Mouse (Mus musculus) embryonic facial prominence, embryonic 11.5 days (tissue): ENCODE data around the gene Pus1. TPM values are rescaled to one million over a fixed set of nuclear protein-coding genes. Genes with fewer than 3 reads are reported as not detected.

Experiments
- ATAC-seq: fragments of 200-750 bp; cut with Nextera tagmentation; replicated peaks from 2 replicates; pipeline ENCODE4 v1.8.0; 2017; ENCODE audit warnings: low read depth; ENCODE audit not compliant: insufficient number of reproducible peaks, low FRiP score, low TSS enrichment
- DNase-seq: peaks from one replicate; pipeline ENCODE4 v3.0.0-alpha.2; 2015; ENCODE audit warnings: low spot score
- H3K27ac ChIP-seq: fragments of 300-500 bp; sonication (generic); replicated peaks from 2 replicates; pipeline ENCODE4 v1.5.1; 2014; ENCODE audit warnings: mild to moderate bottlenecking, low read depth, low read length, control low read depth
- H3K27me3 ChIP-seq: fragments of 300-500 bp; sonication (generic); 2 replicates; pipeline ENCODE4 v1.6.1; 2014; ENCODE audit warnings: mild to moderate bottlenecking, low read length, moderate library complexity, mixed read lengths; ENCODE audit not compliant: control insufficient read depth, insufficient read depth
- H3K36me3 ChIP-seq: fragments of 300-500 bp; sonication (generic); replicated peaks from 2 replicates; pipeline ENCODE4 v1.6.1; 2014; ENCODE audit warnings: low read depth, mild to moderate bottlenecking, low read length, moderate library complexity, mixed read lengths; ENCODE audit not compliant: control insufficient read depth, insufficient read depth
- H3K4me1 ChIP-seq: fragments of 300-500 bp; sonication (generic); 2 replicates; pipeline ENCODE4 v1.6.1; 2014; ENCODE audit warnings: low read length, mixed read lengths; ENCODE audit not compliant: control insufficient read depth, insufficient read depth
- H3K4me2 ChIP-seq: fragments of 300-500 bp; sonication (generic); 2 replicates; pipeline ENCODE4 v1.6.1; 2014; ENCODE audit warnings: low read depth, mild to moderate bottlenecking, control low read depth, low read length, moderate library complexity
- H3K4me3 ChIP-seq: fragments of 300-500 bp; sonication (generic); 2 replicates; pipeline ENCODE4 v1.5.1; 2014; ENCODE audit warnings: low read depth, low read length, control low read depth
- H3K9ac ChIP-seq: fragments of 300-500 bp; sonication (generic); replicated peaks from 2 replicates; pipeline ENCODE4 v1.6.1; 2014; ENCODE audit warnings: mild to moderate bottlenecking, control low read depth, low read length
- H3K9me3 ChIP-seq: fragments of 300-500 bp; sonication (generic); replicated peaks from 2 replicates; pipeline ENCODE4 v1.6.1; 2016; ENCODE audit warnings: mild to moderate bottlenecking, low read length, inconsistent platforms, mixed read lengths; ENCODE audit not compliant: control insufficient read depth
- WGBS: fragments of 180-500 bp; shearing (Covaris S2); extraction: QIAGEN DNeasy Blood & Tissue Kit; methylation state at CpG from one replicate; pipeline ENCODE4 v1.1.7; 2014; 5-methylcytosine and 5-hydroxymethylcytosine counted together
- polyA plus RNA-seq: library from polyadenylated mRNA; unstranded; fragments of >200 nt; fragmentation: Nextera tagmentation; extraction: Ambion mirVana; gene quantifications from 2 replicates; pipeline ENCODE4 v1.2.1, GENCODE M21; 2014

Pus1 gene
- polyA plus RNA-seq, 1 experiment from 2014 or later = 18.0 TPM

- Histone ChIP-seq H3K4me1 (no peaks in the 10 kb centered on the region), H3K4me3 (no peak overlapping the region), H3K4me2 (no peak overlapping the region), H3K9ac (no peak overlapping the region), H3K27me3 (no peaks in the 10 kb centered on the region), H3K36me3 (peaks cover 35% of the 10 kb centered on the region), H3K9me3 (no peaks in the 10 kb centered on the region), H3K27ac (no peak overlapping the region)
- WGBS = 94% methylated on average over 7 of the region's 7 CpGs
- ATAC-seq (no peak), DNase-seq (no peak)
Observed at GRCm38 (mm10) chr5:110794363-110794762, 13.9 kb upstream of the Pus1 start.

GRCm38 (mm10) chr5:110788684-110789083 lies 8.2 kb upstream of the Pus1 start:
- Histone ChIP-seq H3K36me3 (peaks cover 26% of the 10 kb centered on the region), H3K27ac (no peak overlapping the region), H3K4me3 (no peak overlapping the region), H3K4me1 (no peaks in the 10 kb centered on the region), H3K9ac (no peak overlapping the region), H3K9me3 (no peaks in the 10 kb centered on the region), H3K27me3 (no peaks in the 10 kb centered on the region), H3K4me2 (no peak overlapping the region)
- peak; percentile 71 for DNase-seq
- ATAC-seq = peak; percentile 49; the same call in 1 of the 2 replicates
- WGBS = 67% methylated on average over 5 of the region's 5 CpGs

DNA sequence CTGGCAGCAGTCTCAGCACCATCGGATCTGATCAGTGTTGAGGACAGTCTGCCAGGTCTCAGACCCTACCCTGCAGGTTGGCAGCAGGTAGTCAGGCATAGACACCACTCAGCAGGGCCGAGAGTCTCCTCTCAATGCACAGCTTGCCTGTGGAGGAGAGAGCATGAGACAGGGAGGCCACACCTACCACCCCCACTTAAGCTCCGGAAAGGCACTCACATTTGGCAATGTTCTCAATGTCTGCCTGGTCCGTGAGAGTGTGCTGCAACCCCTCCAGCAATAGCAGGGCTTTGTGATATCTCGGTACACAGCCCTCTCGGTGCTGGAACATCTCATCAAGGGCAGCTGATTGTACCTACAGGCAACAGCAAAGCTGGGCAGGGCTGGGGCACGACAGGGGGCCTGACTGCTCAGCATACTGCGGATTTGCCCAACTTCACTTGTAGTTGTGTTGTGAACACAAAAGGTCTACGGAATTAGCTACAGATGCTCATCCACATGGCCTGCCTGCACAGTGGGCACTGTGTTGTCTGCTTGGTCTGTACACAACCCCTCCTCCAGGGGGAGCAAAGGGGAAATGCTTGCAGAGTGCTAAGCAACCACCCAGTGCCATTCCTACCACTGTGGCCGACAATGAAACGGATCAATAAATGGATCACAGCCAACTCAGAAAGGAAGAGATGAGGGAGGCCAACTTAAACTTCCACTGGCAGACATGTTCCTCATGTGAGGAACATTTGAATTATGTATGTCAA lies 5.8 kb upstream of the Pus1 start:
- no peak overlapping the region for H3K4me2 ChIP-seq
- ATAC-seq = no peak
- H3K9me3 ChIP-seq = no peaks in the 10 kb centered on the region
- no peaks in the 10 kb centered on the region for H3K4me1 ChIP-seq
- peaks cover 15% of the 10 kb centered on the region for H3K36me3 ChIP-seq
- 83% methylated on average over 11 of the region's 11 CpGs for WGBS
- no peak for DNase-seq
- no peak overlapping the region for H3K27ac ChIP-seq
- H3K9ac ChIP-seq = no peak overlapping the region
- H3K4me3 ChIP-seq = no peak overlapping the region
- H3K27me3 ChIP-seq = no peaks in the 10 kb centered on the region

DNA sequence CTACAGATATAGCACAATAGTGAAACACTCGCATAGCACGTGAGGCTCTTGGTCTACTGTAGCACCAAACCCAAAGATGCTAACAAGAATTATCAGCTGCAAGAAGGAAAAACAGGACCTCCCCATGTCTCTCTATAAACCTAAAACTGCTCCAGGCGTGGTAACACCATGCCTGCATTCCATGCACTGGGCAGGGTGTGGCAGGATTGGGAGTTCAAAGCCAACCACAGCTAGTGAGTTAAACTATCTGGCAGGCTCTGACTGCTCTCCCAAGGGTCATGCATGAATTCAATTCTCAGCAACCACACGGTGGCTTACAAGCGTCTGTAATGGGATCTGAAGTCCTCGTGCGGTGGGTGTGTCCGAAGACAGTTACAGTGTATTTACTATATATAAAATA lies 2.7 kb upstream of the Pus1 start:
- H3K9ac ChIP-seq = no peak overlapping the region
- no peaks in the 10 kb centered on the region for H3K9me3 ChIP-seq
- DNase-seq (no peak), ATAC-seq (no peak)
- WGBS = 80% methylated on average over 8 of the region's 8 CpGs
- H3K4me3 ChIP-seq = no peak overlapping the region
- no peaks in the 10 kb centered on the region for H3K4me1 ChIP-seq
- peaks cover 10% of the 10 kb centered on the region for H3K36me3 ChIP-seq
- no peak overlapping the region for H3K27ac ChIP-seq
- no peak overlapping the region for H3K4me2 ChIP-seq
- H3K27me3 ChIP-seq = no peaks in the 10 kb centered on the region

DNA sequence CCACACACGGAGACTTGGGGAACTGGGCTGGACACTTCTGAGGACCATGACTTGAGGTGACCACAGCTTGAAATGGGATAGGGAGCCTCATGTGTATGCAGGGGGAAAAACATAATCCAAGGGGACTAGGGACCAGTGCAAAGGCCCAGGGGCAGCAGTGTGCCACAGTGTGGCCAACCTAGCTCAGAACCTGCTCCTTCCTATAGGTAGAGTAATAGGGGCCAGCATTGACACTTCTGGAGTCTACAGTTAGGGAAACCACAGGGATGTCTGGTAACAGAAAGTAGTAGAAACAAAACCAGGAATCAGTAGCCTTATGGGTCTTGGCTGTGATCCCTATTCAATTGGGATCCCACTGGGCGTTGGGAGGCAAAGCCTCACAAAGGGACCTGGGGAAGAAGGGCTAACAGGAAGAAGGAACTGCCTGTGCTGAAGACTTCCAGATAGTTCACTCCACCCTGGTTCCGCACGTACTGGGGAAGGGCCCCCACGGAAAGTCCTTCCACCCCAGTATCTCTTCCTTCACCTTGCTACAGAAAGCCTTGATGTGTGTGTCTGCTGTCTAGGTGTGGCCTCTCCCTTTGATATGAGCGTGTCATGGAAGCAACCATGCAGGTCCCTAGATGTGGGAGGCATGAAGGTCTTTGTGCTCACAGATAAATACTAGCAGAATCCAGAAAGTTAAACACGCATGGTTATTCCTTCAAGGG lies 1.2 kb upstream of the Pus1 start:
- H3K9me3 ChIP-seq = no peaks in the 10 kb centered on the region
- no peak overlapping the region for H3K27ac ChIP-seq
- H3K4me1 ChIP-seq = no peaks in the 10 kb centered on the region
- no peaks in the 10 kb centered on the region for H3K27me3 ChIP-seq
- H3K4me2 ChIP-seq = no peak overlapping the region
- DNase-seq = no peak
- H3K9ac ChIP-seq = no peak overlapping the region
- no peak overlapping the region for H3K4me3 ChIP-seq
- peaks cover 10% of the 10 kb centered on the region for H3K36me3 ChIP-seq
- 74% methylated on average over 7 of the region's 7 CpGs for WGBS
- no peak for ATAC-seq

- Histone ChIP-seq H3K36me3 (peaks cover 5% of the 10 kb centered on the region), H3K9ac (peak overlapping the region; percentile 85), H3K4me1 (no peaks in the 10 kb centered on the region), H3K27ac (no peak overlapping the region), H3K9me3 (no peaks in the 10 kb centered on the region), H3K4me3 (peak overlapping the region; percentile 86), H3K27me3 (no peaks in the 10 kb centered on the region), H3K4me2 (peak overlapping the region; percentile 89)
- 59% methylated on average over 10 of the region's 10 CpGs for WGBS
- no peak for DNase-seq
- ATAC-seq = peak; percentile 58; the same call in 1 of the 2 replicates
Observed at GRCm38 (mm10) chr5:110780761-110781528, 486 bp upstream of the Pus1 start.

GRCm38 (mm10) chr5:110779276-110779997 lies 1.0 kb downstream of the Pus1 start:
- H3K9ac ChIP-seq = peak overlapping the region; percentile 85
- H3K27me3 ChIP-seq = no peaks in the 10 kb centered on the region
- 20% methylated on average over 15 of the region's 15 CpGs for WGBS
- H3K4me3 ChIP-seq = peak overlapping the region; percentile 86
- H3K36me3 ChIP-seq = no peaks in the 10 kb centered on the region; the same call in 1 of the 2 replicates
- no peaks in the 10 kb centered on the region for H3K9me3 ChIP-seq
- no peak overlapping the region for H3K27ac ChIP-seq
- DNase-seq (no peak), ATAC-seq (no peak)
- H3K4me2 ChIP-seq = peak overlapping the region; percentile 89
- H3K4me1 ChIP-seq = no peaks in the 10 kb centered on the region
